23 mouse cellular contexts compared by ENCODE assay signal in the genomic region with DNA sequence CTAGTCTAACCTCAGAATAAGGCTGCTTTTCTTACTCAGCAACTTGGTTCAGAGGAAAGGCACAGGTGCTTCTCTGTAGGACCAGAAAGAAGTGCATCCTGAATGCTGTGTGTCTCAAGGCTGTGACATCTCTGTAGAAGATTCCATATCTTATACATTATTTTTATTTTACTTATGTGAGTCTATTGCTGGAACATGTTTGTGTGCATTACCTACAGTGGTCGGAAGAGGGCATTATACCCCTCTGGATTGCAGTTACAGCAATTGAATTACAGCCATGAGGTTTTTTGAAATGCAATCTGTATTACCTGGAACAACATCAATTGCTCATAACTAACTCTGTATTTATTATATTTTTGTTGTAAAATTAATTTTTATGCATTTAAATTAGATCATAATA. TPM values are rescaled to one million over a fixed set of nuclear protein-coding genes. Genes with fewer than 3 reads are reported as not detected.
DNase-seq lines count a peak whose midpoint lies in the region; ATAC-seq and TF ChIP-seq lines count a peak whose summit lies in the region.
"Not testable (repeated sequence)": the region's sequence is repeated elsewhere in the genome, so short reads cannot be mapped to it uniquely, and the experiment has no call there.
"Had no signal": no experiment of that assay in that cellular context is flagged by ENCODE, and none has a peak within 500 bp of the region (broad histone marks: within the 10 kb centered on the region; RNA-seq: fewer than 3 reads in every experiment).

No protein-coding gene starts in this region.

- not testable (repeated sequence) for H3K4me2 ChIP-seq in intestine, postnatal 0 days (replicated peaks; ENCODE audit: low read depth); liver, postnatal 0 days (ENCODE audit: low read depth, low read length); midbrain, postnatal 0 days (ENCODE audit: low read depth, low read length, poor library complexity, severe bottlenecking)

- H3K36me3 ChIP-seq in intestine, postnatal 0 days (ENCODE audit: control insufficient read depth, insufficient read depth); liver, postnatal 0 days (replicated peaks; ENCODE audit: insufficient read depth, low read length); midbrain, postnatal 0 days (ENCODE audit: insufficient read depth, low read length): not testable (repeated sequence)

- not testable (repeated sequence) for H3K9ac ChIP-seq in intestine, postnatal 0 days (ENCODE audit: low read depth, low read length); liver, postnatal 0 days (replicated peaks); midbrain, postnatal 0 days (replicated peaks; ENCODE audit: low read length, poor library complexity, severe bottlenecking)

- not testable (repeated sequence) for H3K4me3 ChIP-seq in gastrocnemius, adult 2 months; intestine, postnatal 0 days (ENCODE audit: low read depth, low read length); liver, postnatal 0 days (ENCODE audit: low read depth, low read length); midbrain, postnatal 0 days (ENCODE audit: low read depth, low read length)

- H3K27me3 ChIP-seq in intestine, postnatal 0 days (replicated peaks; ENCODE audit: control insufficient read depth, insufficient read depth, low read length); liver, postnatal 0 days (ENCODE audit: insufficient read depth, low read length); midbrain, postnatal 0 days (ENCODE audit: insufficient read depth, low read length): not testable (repeated sequence)

- not testable (repeated sequence) for TF ChIP-seq EP300 in liver, postnatal 0 days (IDR thresholded peaks at IDR 0.05; ENCODE audit: low read depth)

- DNase-seq in adrenal gland, postnatal 10 days, result peak; percentile 43
- DNase-seq in gastrocnemius, adult 2 months; liver, postnatal 0 days; midbrain, postnatal 0 days (ENCODE audit: low spot score): not testable (repeated sequence)
- DNase-seq in kidney, postnatal 4 days, result peak; percentile 6 to 19
- DNase-seq in spleen, adult 12 weeks (ENCODE audit: low spot score), result peak; percentile 2
- peak; percentile 4 for DNase-seq in urinary bladder, postnatal 14 days (ENCODE audit: low spot score)

- H3K27ac ChIP-seq in gastrocnemius, adult 2 months; intestine, postnatal 0 days (ENCODE audit: low read depth, low read length); liver, postnatal 0 days (ENCODE audit: low read depth); midbrain, postnatal 0 days (ENCODE audit: low read depth, low read length): not testable (repeated sequence)

- not testable (repeated sequence) for ATAC-seq in intestine, postnatal 0 days; liver, postnatal 0 days; midbrain, postnatal 0 days (ENCODE audit: low FRiP score)

- whole genome bisulfite sequencing in intestine, postnatal 0 days, result 17% methylated on average over 1 of the region's 1 CpGs
- WGBS in liver, postnatal 0 days (ENCODE audit: insufficient replicate concordance), result 15% methylated on average over 1 of the region's 1 CpGs
- WGBS in midbrain, postnatal 0 days, result 19% methylated on average over 1 of the region's 1 CpGs

- intact Hi-C loops in gastrocnemius, adult 2 months (cut with DNase I), result not testable (repeated sequence)

- TF ChIP-seq CTCF in gastrocnemius, adult 2 months (IDR thresholded peaks at IDR 0.05), result peak; percentile 20; the same call in 1 of the 2 replicates
- TF ChIP-seq CTCF in intestine, postnatal 0 days (IDR thresholded peaks at IDR 0.05; ENCODE audit: low read depth), result peak; percentile 33; the same call in 1 of the 2 replicates
- TF ChIP-seq CTCF in liver, postnatal 0 days (IDR thresholded peaks at IDR 0.05; ENCODE audit: low read depth), result peak; percentile 20; the same call in 1 of the 2 replicates
- peak; percentile 36; the same call in 1 of the 2 replicates for TF ChIP-seq CTCF in midbrain, postnatal 0 days (IDR thresholded peaks at IDR 0.05)

- not testable (repeated sequence) for H3K9me3 ChIP-seq in intestine, postnatal 0 days (ENCODE audit: control insufficient read depth); liver, postnatal 0 days (ENCODE audit: low read length); midbrain, postnatal 0 days (ENCODE audit: low read length)

- not testable (repeated sequence) for H3K4me1 ChIP-seq in intestine, postnatal 0 days (replicated peaks; ENCODE audit: control insufficient read depth, insufficient read depth, low read length); liver, postnatal 0 days (ENCODE audit: insufficient read depth); midbrain, postnatal 0 days (ENCODE audit: insufficient read depth, low read length)

RNA-seq across cellular contexts. Expression of a gene that starts 3.4 kb away (rescaled TPM):
- total RNA-seq in adrenal gland, postnatal 10 days (2021), result under 1 TPM in 1 of 2 experiments, not detected in 1; 0.93 TPM
- 1 to 10 TPM in 1 of 2 experiments, not detected in 1; 1.7 TPM for total RNA-seq in gastrocnemius, adult 2 months (2021)
- 0.21 TPM in 1 of 2 replicates, not detected in the other for polyA plus RNA-seq in intestine, postnatal 0 days (2015; fragmentation: Nextera tagmentation; extraction: Ambion mirVana)
- 0.66 TPM in 1 of 2 replicates, not detected in the other for polyA plus RNA-seq in liver, postnatal 0 days (2015; fragmentation: Nextera tagmentation; extraction: Ambion mirVana)
- not detected in 2 replicates for total RNA-seq in midbrain, postnatal 0 days (2014; rRNA removed)
- 0.31 TPM in 1 of 2 replicates, not detected in the other for polyA plus RNA-seq in midbrain, postnatal 0 days (2015; fragmentation: Nextera tagmentation; extraction: Ambion mirVana)
- total RNA-seq: adrenal gland, postnatal 4 days; common myeloid progenitor, adult 5-6 weeks; hindbrain, postnatal 0 days; monocyte, adult 5-6 weeks had no signal
- polyA plus RNA-seq: cerebellum, adult 2 months; embryonic facial prominence, embryonic 10.5 days; forebrain, embryonic 11.5 days; heart, embryonic 12.5 days; hindbrain, embryonic 10.5 days; hindbrain, postnatal 0 days; large intestine, adult 2 months; liver, embryonic 16.5 days; macrophage; midbrain, embryonic 11.5 days; neural tube, embryonic 12.5 days; stomach, embryonic 15.5 days had no signal

RNA-seq across cellular contexts. Expression of a gene that starts 9.3 kb away (rescaled TPM):
- 1 to 10 TPM; 5.3 to 9.3 TPM for total RNA-seq in adrenal gland, postnatal 10 days (2021)
- total RNA-seq in gastrocnemius, adult 2 months (2021), result 1 to 10 TPM; 2.3 to 3.0 TPM
- 6.2 and 6.4 TPM in 2 replicates for polyA plus RNA-seq in intestine, postnatal 0 days (2015; fragmentation: Nextera tagmentation; extraction: Ambion mirVana)
- 2.8 and 2.9 TPM in 2 replicates for polyA plus RNA-seq in liver, postnatal 0 days (2015; fragmentation: Nextera tagmentation; extraction: Ambion mirVana)
- 4.0 and 7.7 TPM in 2 replicates for total RNA-seq in midbrain, postnatal 0 days (2014; rRNA removed)
- 6.3 and 7.3 TPM in 2 replicates for polyA plus RNA-seq in midbrain, postnatal 0 days (2015; fragmentation: Nextera tagmentation; extraction: Ambion mirVana)
